Mouse (Mus musculus) brain, embryonic 14.5 days (tissue): ENCODE results near the gene Eif3b. TPM values are rescaled to one million over a fixed set of nuclear protein-coding genes. Genes with fewer than 3 reads are reported as not detected.

Source experiments
- DNase-seq: peaks from one replicate; pipeline ENCODE4 v3.0.0-alpha.2; 2011; ENCODE audit warnings: low read depth
- CTCF ChIP-seq: fragments of 200-500 bp; IDR thresholded peaks from 2 replicates; pipeline ENCODE4 v1.5.1; 2012; ENCODE audit warnings: inconsistent platforms, mild to moderate bottlenecking, moderate library complexity, borderline replicate concordance; ENCODE audit not compliant: insufficient read depth, insufficient read length; ENCODE audit errors: extremely low read depth
- POLR2A ChIP-seq: fragments of 200-500 bp; IDR thresholded peaks from 2 replicates; pipeline ENCODE4 v1.6.1; 2012; ENCODE audit warnings: mild to moderate bottlenecking, inconsistent platforms, borderline replicate concordance; ENCODE audit not compliant: poor library complexity, insufficient read depth, insufficient read length, severe bottlenecking; ENCODE audit errors: extremely low read depth
- polyA plus RNA-seq: library from polyadenylated mRNA; depleted of rRNA; stranded (reverse); fragments of >200 nt; gene quantifications from 2 replicates; pipeline ENCODE4 v1.2.3, GENCODE M21; 2012; rRNA removed

Gene Eif3b
- polyA plus RNA-seq, 1 experiment: 112 TPM

DNA sequence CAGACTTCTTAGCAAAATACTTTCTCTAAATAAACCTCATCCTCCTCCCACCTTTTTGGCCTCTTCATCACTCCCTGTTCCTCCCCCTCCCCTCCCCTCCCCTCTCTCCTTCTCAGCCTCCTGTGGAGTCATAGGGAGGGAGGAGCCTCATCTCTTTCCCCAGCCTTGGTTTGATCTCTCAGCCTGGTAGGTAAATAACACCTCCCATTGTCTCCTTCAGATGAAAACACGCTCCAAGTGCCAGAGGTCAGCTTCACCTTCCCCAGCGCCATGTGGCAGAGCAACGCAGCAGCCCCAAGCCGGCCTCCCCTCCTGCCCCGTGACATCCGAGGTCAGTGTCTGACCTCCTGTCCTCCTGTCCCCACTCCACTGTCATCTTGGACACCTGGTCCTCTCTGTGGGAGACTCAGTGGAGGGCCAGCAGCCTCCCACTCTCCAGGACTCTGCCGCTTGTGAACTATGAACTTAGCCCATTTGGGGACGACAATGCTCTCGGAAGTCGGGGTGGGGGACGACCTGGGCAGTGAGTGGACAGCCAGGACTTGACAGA, 73.6 kb downstream of the Eif3b start:
- no peak for DNase-seq
- TF ChIP-seq POLR2A (no peak), CTCF (no peak)

Other genes with a start within 250 kb of the Eif3b start
- 29.9 and 30.0 TPM in 2 replicates for gene Mad1l1, start 97.8 kb upstream of the Eif3b start, polyA plus RNA-seq
- 17.3 and 20.1 TPM in 2 replicates for gene Nudt1, start 97.7 kb upstream of the Eif3b start, polyA plus RNA-seq
- 14.4 and 15.4 TPM in 2 replicates for gene Mrm2, start 87.4 kb upstream of the Eif3b start, polyA plus RNA-seq
- gene Snx8, start 30.1 kb upstream of the Eif3b start, polyA plus RNA-seq: 20.6 and 30.3 TPM in 2 replicates
- gene Gm4869, start 26.3 kb downstream of the Eif3b start, polyA plus RNA-seq: 0.10 and 0.12 TPM in 2 replicates
- 9.5 and 15.7 TPM in 2 replicates for gene Chst12, start 86.2 kb downstream of the Eif3b start, polyA plus RNA-seq
- gene Grifin, start 145.7 kb downstream of the Eif3b start, polyA plus RNA-seq: 0.26 and 0.32 TPM in 2 replicates
- gene Lfng, start 188.0 kb downstream of the Eif3b start, polyA plus RNA-seq: 55.8 and 73.4 TPM in 2 replicates
- gene Ttyh3, start 229.7 kb downstream of the Eif3b start, polyA plus RNA-seq: 164 and 280 TPM in 2 replicates